Mouse (Mus musculus) embryonic stem cell, embryonic (primary cell): ENCODE measurements at regions not wholly inside any gene's neighbourhood (a gene's known extent, or its start where the extent isn't known, plus 50 kb on each side); places are given as distances from the start of the nearest gene placed in this dataset.

Source experiments
- CTCF ChIA-PET, 4 experiments: fragments of 300-600 bp in 2 of 4; fragments of 350-600 bp in 2 of 4; sonication (Branson Sonifier 250); formaldehyde crosslinking; loops; one replicate each; lab custom pipeline; 2022; ENCODE audit warnings: inconsistent platforms in 2 of 4; lab: Charles Lee
- POLR2A ChIA-PET, 4 experiments: fragments of 300-600 bp in 2 of 4; fragments of 350-600 bp in 2 of 4; sonication (Branson Sonifier 250); formaldehyde crosslinking; loops; one replicate each; lab custom pipeline; 2022; ENCODE audit warnings: antibody characterized with exemption in 4 of 4, inconsistent platforms in 1 of 4; lab: Charles Lee

GRCm38 (mm10) chr17:94424811-94425210 lies 325.0 kb downstream of the Mettl4 start:
- CTCF ChIA-PET: no interaction called here
- POLR2A ChIA-PET: no interaction called here

DNA sequence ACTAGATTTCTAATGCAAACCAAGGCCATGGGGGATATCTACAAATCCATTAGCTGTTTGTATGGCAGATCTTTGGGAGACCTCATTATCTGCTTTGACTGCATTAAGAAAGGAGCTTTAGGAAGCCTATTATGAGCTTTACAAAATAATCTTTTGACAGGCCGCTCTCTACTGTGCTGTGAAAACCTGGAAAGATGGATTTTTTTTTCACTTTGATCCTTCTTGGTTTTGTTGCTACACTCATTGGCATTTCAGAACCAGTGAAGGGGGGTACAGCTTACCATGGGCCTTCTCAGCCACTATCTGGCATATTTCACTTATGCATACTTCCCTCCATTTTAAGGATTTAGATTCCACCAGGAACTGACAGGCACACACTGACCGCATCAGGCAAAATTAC lies 366.8 kb downstream of the Mettl4 start:
- POLR2A ChIA-PET: interaction anchor here in 1 of 4 experiments (1.4 kb wide), 1 partner anchor 16 kb away, joined by 3 read pairs; no protein-coding TSS in a partner anchor
- CTCF ChIA-PET: no interaction called here

DNA sequence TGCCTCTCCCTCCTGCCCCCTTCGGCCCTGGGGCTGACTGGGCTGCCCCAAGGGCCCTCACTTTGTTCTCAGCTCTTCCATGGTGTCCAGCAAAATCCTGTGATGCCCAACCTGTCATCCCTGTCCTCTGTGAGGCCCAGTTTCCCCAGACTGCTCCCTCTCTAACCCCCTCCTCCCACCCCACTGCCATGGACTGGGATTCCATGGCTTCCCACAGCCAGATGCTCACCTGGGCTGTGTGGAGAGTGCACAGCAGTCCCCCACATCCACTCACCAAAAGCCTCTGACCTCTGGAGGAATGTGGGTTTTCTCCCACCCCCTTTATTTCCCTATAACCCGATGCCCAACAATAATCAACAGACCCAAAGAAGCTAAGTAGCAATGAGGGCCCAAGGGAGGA lies 414.1 kb downstream of the Mettl4 start:
- POLR2A ChIA-PET: no interaction called here

GRCm38 (mm10) chr17:94326179-94326578 lies 423.6 kb downstream of the Mettl4 start:
- ChIA-PET CTCF (no interaction called here), POLR2A (no interaction called here)

More for the DNA sequence above, 414.1 kb downstream of the Mettl4 start:
- CTCF ChIA-PET: no interaction called here

DNA sequence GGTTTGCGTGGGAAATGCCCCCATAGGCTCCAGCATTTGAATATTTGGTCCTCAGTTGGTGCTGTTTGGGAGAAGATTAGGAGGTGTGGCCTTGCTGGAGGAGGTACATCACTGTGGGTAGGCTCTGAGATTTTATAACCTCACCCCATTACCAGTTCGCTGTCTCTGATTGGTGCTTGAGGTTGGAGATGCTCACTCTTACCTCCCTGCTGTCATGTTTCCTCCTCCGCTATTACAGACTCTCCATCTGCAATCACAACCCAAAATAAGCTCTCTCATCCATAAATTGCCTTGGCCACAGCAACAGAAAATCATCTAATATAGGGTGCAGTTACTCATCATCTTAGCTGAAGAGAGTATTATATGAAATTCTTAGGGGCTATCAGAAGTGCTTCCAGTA lies 458.6 kb downstream of the Mettl4 start:
- POLR2A ChIA-PET: no interaction called here

DNA sequence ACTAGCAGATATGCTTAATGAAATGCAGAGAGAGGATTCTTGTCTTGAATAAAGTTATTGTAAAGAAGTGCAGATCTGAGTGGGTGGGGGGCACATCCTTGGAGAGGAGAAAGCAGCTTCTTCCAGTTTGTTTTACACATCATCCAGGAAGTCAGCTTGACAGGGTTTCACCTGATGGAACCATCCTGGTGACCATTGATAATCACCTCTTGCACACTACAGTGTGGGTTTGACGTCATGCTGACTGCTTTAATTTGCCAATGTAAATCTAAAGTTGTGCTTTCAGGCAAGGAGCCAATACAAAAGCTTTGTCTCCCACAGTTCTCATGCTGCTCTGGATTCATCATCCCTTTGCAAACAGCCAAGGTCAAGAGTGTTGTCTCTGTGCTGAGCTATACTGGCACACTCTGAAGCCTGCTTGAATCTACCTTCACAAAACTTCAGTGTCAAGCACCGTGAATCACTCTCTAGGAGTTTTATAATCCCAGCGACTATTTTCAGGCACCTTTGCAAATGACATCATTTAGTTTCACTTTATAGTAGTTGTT lies 462.1 kb downstream of the Mettl4 start:
- POLR2A ChIA-PET: no interaction called here
- CTCF ChIA-PET: no interaction called here

More for the DNA sequence above, 458.6 kb downstream of the Mettl4 start:
- CTCF ChIA-PET: no interaction called here

DNA sequence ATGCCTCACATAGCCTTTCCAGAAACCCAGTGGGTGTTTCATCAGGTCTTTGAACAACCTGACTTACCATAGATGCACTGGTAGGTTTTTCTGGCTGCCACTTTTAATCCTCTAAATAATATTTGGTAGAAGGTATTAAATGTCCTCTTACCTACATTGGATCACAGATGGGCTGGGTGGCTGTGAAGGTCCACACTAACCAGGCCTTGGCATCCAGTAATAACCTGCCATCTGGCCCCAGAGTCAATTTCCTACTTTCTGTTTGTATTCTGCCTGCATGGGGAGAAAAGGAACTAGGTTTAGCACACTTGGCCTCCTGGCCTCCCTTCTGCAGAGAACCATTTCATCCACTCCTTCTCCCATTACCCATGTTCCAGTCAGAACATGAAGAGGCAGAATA lies 473.0 kb downstream of the Mettl4 start:
- CTCF ChIA-PET: no interaction called here
- POLR2A ChIA-PET: no interaction called here

GRCm38 (mm10) chr17:94269756-94270155 lies 480.1 kb downstream of the Mettl4 start:
- ChIA-PET POLR2A (interaction anchor here in 1 of 4 experiments (0.6 kb wide), 1 partner anchor 37 kb away, joined by 3 read pairs; no protein-coding TSS in a partner anchor), CTCF (no interaction called here)

DNA sequence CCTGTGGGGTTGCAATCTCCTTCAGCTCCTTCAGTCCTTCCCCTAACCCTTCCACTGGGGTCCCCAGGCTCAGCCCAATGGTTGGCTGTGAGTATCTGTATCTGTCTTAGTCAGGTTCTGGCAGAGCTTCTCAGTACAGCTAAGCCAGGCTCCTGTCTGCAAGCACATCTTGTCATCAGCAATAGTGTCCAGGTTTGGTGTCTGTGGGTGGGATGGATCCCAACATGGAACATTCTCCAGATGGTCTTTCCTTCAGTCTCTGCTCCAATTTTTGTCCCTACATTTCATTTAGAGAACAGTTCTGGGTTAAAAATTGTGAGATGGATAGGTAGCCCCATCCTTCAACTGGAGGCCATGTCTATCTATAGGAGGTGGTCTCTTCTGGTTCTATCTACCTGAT lies 494.2 kb downstream of the Mettl4 start:
- ChIA-PET CTCF (no interaction called here), POLR2A (no interaction called here)

- POLR2A ChIA-PET: no interaction called here
- CTCF ChIA-PET: no interaction called here
Observed at GRCm38 (mm10) chr17:94254801-94255200, 495.0 kb downstream of the Mettl4 start.

GRCm38 (mm10) chr17:94243821-94244220 lies 506.0 kb downstream of the Mettl4 start:
- POLR2A ChIA-PET: no interaction called here
- CTCF ChIA-PET: no interaction called here

DNA sequence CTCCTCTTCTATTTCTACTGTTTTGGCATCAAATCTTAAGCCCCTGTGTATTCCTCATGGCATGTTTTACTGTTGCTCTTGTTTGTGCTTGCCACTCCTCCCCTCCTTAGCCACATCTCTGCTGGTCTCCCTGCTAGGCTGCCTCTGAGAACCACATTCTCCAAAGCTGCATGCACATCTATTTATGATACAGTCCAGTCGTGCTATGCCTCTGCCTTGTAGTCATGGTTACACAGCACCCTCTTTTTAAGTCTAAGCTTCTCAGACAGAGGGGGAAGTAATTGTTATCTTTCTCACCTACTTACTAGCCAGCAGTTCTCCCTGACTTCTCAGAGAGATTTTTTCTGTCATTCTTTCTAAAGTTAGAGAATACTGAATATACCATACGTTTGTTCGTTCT lies 523.7 kb downstream of the Mettl4 start:
- ChIA-PET CTCF (interaction anchor here in 1 of 4 experiments (0.6 kb wide), 1 partner anchor 143 kb away, joined by 5 read pairs; no protein-coding TSS in a partner anchor), POLR2A (no interaction called here)
